Mouse (Mus musculus): ENCODE measurements around the gene Tmem269. TPM values are rescaled to one million over a fixed set of nuclear protein-coding genes. Genes with fewer than 3 reads are reported as not detected.

Tmem269 gene
- total RNA-seq, 2 experiments from 2014 or later, result not detected

GRCm38 (mm10) chr4:119238661-119239060 lies 20.6 kb upstream of the Tmem269 start:
- ATAC-seq (replicated peaks; ENCODE audit: poor library complexity), result no peak

- ATAC-seq (replicated peaks; ENCODE audit: poor library complexity), result no peak
Measured at GRCm38 (mm10) chr4:119234348-119234747, 16.3 kb upstream of the Tmem269 start.

DNA sequence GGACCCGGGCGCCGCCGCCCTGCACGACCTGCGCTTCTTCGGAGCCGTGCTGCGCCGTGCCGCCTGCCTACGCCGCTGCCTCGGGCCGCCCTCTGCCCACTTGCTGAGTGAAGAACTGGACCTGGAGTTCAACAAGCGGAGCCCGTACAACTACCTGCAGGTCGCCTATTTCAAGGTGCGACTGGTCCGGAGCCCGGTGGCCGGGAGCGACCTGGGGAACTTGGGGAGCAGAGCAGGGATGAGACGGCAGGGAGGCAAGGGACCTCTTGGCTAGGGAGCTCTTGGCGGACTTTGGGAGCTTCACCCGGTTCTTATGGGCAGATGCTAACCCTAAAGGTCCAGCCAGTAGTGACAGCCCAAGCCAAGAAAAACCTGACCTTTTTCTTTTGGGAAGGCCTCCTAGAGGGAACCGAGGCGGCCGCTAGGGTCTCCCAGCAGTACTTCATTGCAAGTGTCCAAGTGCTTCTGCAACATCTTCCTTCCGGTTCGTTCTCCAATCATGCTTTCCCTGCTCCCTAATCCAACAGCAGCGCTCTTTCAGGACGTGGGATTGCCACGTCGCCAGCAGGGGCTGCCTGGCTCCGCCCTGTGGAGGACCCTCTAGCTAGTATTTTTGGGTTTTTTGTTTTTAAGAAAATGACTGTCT lies 15.4 kb upstream of the Tmem269 start:
- peak; percentile 7 for ATAC-seq (replicated peaks; ENCODE audit: poor library complexity)

DNA sequence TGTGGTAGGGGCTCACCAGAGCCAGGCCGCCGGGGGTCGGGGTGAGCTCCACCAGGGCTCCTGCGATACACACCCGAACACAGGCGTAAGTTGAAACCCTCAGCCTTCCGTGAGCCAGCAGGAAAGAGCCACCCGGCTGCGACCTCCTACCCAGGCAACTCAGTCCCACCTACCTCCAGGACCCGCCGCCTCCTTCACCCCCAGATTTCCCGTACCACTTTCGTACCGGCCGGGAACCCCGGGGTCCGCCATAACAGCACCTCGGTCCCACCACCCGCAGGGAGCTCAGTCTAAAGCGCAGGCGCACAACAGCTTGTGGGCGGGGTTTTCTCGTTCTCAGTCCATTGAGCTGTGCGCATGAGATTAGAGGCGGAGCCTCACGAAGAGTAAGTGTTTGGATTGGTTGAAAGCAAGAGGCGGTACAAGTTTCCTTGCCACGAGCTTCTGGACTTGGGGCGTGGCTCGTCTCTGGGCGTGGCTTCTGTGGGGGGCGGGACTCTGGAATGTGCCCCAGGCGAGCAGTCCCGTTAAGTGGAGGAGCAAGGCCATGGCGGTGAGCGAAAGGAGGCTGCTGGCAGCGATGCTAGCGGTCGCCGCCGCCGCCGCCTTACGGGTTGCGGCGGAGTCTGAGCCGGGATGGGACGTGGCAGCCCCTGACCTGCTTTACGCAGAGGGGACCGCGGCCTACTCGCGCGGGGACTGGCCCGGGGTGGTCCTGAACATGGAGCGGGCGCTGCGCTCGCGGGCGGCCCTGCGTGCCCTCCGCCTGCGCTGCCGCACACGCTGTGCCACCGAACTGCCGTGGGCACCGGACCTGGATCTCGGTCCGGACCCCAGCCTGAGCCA lies 14.6 kb upstream of the Tmem269 start, which contains the start of the genes AU022252 and P3h1:
TSS of gene AU022252 (minus strand) at position 303 of the 846 bp plus-strand sequence.
TSS of gene P3h1 (plus strand) at position 506 of the 846 bp plus-strand sequence.
- ATAC-seq (replicated peaks; ENCODE audit: poor library complexity), result peak; percentile 97

DNA sequence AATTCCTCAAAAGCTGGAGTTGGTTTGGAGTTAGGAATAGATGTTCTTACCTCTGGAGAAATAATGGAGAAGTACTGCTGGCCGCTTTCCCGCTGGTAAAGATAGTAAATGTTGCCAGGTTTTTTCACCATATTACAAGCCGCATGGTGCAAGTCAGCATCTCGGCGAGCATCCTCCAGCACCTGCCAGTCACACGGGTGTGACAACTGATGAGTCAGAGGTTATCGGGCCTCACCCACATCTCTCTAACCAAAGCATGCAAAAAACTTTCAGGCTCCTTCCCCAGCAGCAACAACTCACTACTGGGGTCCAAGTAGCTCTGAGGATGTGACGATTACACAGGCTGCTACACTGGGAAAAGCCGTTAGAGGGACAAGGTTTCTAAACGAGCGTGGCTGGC lies 8.7 kb upstream of the Tmem269 start:
- ATAC-seq (replicated peaks; ENCODE audit: poor library complexity), result no peak

- ATAC-seq (replicated peaks; ENCODE audit: poor library complexity), result no peak
Measured at GRCm38 (mm10) chr4:119225719-119226118, 7.7 kb upstream of the Tmem269 start.

- ATAC-seq (replicated peaks; ENCODE audit: poor library complexity), result no peak
Measured at GRCm38 (mm10) chr4:119224534-119224933, 6.5 kb upstream of the Tmem269 start.

DNA sequence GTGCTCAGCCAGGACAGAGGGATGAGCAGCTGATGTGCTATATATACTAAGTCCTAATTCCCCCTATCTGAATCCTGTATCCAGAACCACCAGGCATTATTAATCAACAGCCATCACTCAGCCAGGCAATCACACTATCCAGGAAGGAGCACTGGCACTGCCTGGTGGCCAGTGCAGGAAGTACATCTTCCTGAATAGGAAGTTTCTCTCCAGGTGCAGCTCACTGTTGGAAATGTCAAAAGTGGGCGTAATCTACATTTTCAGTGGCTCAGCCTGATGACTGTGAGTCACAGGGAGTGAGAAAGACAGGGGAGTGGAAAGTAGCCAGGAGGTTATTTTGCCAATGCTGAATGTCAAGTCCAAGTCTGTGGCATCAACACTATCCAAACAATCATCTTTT lies 5.7 kb upstream of the Tmem269 start:
- peak; percentile 90 for ATAC-seq (replicated peaks; ENCODE audit: poor library complexity)

GRCm38 (mm10) chr4:119216667-119217066 lies 1.4 kb downstream of the Tmem269 start:
- no peak for ATAC-seq (replicated peaks; ENCODE audit: poor library complexity)

- ATAC-seq (replicated peaks; ENCODE audit: poor library complexity), result peak; percentile 94
Measured at GRCm38 (mm10) chr4:119204672-119205071, 13.3 kb downstream of the Tmem269 start.

GRCm38 (mm10) chr4:119198105-119198504 lies 19.9 kb downstream of the Tmem269 start:
- no peak for ATAC-seq (replicated peaks; ENCODE audit: poor library complexity)

- peak; percentile 9; the same call in 1 of the 2 replicates for ATAC-seq (replicated peaks; ENCODE audit: poor library complexity)
Measured at GRCm38 (mm10) chr4:119195582-119196320, 22.3 kb downstream of the Tmem269 start.

GRCm38 (mm10) chr4:119194909-119195581 lies 23.0 kb downstream of the Tmem269 start, which contains the start of gene Svbp:
Svbp (plus strand) TSS chr4:119195306.
- peak; percentile 75 for ATAC-seq (replicated peaks; ENCODE audit: poor library complexity)

- no peak for ATAC-seq (replicated peaks; ENCODE audit: poor library complexity)
Measured at GRCm38 (mm10) chr4:119192757-119193156, 25.3 kb downstream of the Tmem269 start.

GRCm38 (mm10) chr4:119191273-119191672 lies 26.7 kb downstream of the Tmem269 start:
- ATAC-seq (replicated peaks; ENCODE audit: poor library complexity), result no peak

DNA sequence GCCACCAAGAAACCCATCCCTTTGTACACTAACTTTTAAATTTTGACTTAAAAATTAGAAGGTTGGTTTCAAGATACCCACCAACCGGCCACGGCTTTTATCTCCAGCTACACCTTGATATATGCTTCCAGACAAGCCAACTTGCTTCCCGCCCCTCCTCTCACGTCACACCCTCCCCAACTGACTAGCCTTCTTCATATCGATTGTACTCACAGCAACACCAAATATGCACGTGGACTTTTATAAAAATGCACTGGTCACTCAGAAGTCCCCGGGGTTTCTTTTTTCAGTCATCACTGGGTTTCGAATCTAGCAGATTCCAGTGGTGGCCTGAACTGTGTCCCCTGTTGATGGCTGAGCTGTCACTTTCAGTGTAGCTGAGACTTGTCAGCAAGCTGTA lies 27.4 kb downstream of the Tmem269 start:
- ATAC-seq (replicated peaks; ENCODE audit: poor library complexity), result peak; percentile 54

- peak; percentile 71 for ATAC-seq (replicated peaks; ENCODE audit: poor library complexity)
Measured at GRCm38 (mm10) chr4:119189864-119190263, 28.2 kb downstream of the Tmem269 start, which contains the start of gene Ermap. Ermap (minus strand) TSS chr4:119190011.

DNA sequence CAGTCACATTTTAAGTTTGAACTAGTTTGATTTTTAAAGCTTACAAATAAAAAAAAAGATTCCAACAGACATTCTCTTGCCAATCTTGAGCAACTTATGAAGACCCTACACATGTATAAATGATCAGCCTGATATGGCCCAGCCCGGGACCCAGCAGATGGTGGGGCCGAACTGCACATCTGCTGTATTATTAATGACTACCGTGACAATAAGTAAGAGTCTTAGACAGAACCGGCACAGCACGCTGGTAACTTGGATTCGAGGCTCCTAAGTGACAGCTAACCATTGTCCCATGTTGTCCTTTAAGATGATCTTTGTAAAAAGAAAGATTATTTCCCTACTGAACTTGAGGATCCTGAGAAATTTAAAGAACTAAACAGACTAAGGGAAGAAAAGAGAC lies 28.6 kb downstream of the Tmem269 start:
- no peak for ATAC-seq (replicated peaks; ENCODE audit: poor library complexity)

GRCm38 (mm10) chr4:119188060-119188785 lies 29.8 kb downstream of the Tmem269 start:
- ATAC-seq (replicated peaks; ENCODE audit: poor library complexity), result peak; percentile 53

GRCm38 (mm10) chr4:119185771-119186170 lies 32.2 kb downstream of the Tmem269 start:
- ATAC-seq (replicated peaks; ENCODE audit: poor library complexity), result no peak

Measured in megakaryocyte progenitor cell, adult 5-6 weeks (primary cell).